Mouse (Mus musculus) thymus, postnatal 4 days (tissue): ENCODE data around the gene F830045P16Rik.
A peak's percentile ranks its signal among the peaks of the same experiment; 100 is the strongest.
"Not testable (repeated sequence)": the region's sequence is repeated elsewhere in the genome, so short reads cannot be mapped to it uniquely, and the experiment has no call there.

Experiments used
- DNase-seq: peaks from one replicate; pipeline ENCODE4 v3.0.0; 2021

Gene F830045P16Rik

DNA sequence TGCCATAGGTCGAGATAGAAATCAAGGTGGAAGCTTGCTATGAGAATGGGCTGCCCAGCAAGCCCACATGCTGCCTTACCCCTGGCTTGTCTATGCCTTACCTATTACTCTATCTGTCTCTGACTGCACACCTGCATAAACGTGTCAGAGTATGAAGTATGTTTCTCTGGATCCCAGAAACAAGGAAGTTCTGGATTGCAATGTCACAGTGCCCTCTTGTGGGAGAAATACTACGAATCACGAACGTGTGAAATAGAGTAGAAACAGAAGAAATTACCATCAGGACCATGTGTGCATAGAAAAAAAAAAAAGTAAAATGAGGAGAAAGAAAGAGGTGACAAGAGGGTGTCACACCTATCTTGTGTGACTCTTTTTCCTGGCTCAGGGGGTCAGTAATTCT is 64.5 kb downstream of the F830045P16Rik start:
- no peak for DNase-seq

DNA sequence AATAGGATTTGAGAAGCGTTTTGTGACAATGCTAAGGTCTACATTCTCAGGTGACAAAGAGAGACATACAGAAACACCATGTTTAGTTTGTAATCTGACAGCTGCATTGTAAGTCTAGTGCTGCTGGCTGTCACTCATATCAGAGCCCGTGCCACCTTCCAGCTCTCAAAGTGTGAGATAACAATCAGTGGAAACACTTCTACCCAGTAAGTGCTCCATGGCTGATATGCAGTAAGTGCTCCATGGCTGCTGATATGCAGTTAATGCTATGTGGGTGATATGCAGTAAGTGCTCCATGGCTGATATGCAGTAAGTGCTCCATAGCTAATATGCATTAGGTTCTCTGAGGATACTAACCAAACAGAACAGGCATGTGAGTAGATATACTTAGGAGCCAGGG is 65.6 kb downstream of the F830045P16Rik start:
- DNase-seq: no peak

DNA sequence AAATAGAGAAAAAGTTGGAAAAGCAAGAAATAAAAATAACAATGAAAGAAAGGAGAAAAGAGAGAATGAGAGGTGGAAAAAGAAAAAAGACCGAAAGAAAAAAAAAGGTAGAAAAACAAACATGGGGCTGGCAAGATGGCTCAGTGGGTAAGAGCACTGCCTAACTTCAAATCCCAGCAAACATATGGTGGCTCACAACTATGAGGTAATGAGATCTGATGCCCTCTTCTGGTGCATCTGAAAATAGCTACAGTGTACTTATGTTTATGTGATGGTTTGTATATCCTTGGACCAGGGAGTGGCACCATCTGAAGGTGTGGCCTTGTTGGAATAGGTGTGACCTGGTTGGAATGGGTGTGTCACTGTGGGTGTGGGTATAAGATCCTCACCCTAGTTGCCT is 97.6 kb downstream of the F830045P16Rik start:
- not testable (repeated sequence) for DNase-seq

DNA sequence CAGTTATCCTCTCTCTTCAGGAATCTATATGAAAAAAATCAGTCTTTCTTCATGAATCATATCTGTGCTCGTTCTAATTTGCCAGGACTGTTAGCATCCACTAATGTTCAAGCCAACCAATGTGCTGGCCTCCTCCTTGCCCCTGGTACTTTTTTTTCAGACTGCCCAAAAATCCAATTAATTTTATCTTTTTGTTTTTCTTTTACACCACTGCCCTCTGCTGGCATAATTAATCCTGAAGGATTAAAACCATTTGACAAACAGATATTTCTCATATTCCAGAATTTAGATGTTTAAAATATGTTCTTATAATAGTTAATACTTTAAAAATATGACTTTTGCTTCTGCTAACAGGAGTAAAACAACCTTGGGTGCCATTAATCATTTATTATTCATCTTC is 101.2 kb downstream of the F830045P16Rik start:
- no peak for DNase-seq

DNA sequence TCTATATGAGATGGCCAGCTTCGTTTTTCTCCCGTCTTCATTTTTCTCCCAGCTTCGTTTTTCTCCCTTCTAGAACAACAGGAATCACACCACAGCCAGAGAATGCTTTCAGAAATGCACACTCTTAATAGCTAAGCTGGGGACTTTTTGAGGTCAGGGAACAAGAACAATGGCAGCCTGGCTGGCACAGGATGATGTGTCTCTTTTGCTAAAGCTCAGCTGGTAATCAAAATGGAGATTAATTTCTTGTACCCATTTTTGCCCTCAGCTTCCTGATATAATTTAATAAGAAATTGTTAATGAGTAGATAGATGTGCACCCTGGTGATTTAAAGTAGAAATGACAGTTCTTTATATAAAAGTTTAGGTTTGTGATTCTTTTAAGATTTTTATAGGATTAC is 112.7 kb downstream of the F830045P16Rik start:
- DNase-seq: no peak

DNA sequence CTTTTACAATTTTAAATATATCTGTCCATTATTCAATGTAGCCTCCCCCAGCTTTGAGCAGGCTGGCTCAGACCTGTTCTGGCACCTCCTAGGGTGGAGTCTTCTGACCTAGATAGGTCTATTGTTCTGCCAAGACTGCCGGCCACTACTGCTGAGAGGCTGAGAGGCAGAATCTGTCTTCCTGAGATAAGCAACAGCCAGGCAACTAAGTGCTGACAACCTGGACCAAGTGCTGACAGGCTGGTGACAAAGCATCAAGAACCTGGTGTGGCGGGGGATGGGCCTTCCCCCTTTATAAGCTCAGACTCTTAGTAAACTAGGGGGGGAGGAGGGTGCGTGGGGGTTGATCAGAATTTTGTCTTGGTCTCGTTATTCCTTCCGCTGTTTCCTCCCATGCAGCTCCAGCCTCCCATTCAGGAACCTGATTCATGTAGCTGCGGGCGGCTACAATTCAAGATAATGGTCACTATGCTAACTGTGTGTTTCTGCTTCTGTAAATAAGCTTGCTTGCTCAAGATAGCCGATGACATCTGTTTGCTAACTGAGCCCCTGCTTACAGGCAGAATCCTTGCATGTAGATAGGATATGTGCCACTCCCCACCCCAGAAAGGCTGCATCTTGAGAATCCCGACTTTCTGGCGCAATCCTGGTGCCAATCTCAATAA is 115.4 kb downstream of the F830045P16Rik start:
- DNase-seq: no peak

DNA sequence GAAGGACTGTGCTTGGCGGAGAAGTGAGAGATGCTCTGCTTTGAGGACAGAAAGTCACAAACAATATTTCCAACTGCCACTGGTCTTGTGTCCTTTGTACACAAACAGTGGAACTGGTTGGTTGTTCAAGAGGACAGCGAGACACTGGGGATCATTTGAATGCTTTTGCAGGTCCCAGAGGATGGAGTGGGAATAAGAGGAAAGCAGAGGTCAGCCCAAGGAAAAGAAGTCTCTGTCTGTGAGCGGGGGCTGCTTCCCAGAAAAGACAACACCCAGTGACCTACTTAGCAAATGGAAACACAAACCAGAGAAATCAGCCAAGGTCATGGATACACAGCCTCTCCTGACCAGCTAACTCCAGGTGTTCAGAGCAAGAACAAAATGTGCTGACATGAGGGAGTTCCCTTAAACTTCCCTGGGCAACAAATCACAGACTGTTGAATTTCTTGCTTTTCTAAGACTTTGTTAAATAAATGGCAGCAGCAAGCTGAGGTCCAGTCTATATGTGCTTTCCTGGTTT is 117.0 kb downstream of the F830045P16Rik start:
- no peak for DNase-seq

DNA sequence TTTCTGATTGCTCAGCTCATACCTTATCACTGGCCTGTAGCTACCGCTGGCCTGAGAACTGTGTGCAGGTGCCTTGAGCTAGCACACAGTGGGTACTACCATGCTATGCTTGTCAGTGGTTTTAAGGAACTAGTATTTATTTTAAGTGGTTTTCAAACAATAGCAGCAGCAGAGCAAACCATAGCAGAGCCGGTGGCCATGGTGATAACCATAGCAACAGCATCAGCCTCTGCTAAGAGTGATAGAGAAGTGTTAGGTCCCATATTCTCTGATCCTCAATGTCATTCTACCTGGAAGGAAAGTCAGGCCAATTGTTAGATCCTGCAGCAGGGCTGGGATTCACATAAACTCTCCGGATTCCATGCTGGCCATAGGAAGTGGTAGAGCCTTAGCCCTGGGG is 121.8 kb downstream of the F830045P16Rik start:
- no peak for DNase-seq

DNA sequence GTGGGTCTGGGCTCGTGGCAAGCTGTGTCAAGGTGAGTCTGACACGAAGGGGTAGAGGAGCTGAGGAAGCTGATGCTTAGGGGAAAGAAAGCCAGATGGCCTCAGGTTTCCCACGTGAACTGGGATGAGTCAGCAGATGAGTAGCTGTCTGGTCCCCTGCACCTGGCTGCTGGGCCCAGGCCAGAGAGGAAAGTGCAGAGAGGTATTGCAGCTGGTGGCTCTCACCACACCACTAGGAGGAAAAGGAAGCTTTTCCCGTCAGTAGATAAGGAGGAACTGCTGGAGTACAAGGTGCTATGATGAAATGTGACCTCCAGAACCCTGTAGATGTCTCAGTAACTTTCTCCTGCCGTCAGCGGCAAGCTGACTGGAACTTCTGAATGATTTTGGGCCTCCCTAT is 122.9 kb downstream of the F830045P16Rik start:
- DNase-seq: peak; percentile 35

DNA sequence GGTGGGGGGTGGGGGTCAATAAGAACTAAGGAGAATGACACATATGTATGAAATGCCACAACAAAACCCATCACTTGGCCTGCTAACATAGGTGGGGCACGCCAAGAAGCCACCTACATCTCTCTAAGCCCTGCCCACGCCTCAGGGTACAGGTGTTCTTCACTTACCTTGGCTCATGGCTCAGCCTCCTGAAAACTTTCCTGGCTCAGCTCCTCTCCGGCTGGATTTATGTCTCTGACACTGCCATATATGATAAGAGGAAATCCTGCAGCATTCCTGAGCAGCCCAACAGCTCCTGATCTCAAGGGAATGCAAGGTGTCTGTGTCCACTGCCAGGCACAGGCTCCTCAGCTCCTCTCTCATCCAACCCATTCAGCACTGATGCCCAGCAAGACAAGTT is 124.8 kb downstream of the F830045P16Rik start:
- DNase-seq: no peak

DNA sequence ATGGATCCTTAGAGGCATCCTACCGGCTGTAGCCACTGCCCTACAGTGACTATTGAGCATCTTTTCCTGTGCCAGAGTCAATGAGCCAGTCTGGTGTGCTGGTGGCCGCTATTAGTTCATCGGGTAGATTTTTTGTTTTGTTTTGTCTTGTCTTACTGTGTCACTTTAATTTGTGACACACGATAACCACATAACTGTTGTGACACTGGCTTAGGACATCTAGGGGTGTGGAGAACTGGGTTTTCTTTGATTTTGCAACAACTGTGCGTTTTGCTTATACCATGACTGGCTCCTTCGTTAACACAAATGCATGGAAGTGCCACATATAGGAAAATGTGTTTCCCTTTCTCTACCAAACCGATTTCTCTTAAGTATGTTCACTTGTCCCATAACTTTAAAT is 126.1 kb downstream of the F830045P16Rik start:
- no peak for DNase-seq

DNA sequence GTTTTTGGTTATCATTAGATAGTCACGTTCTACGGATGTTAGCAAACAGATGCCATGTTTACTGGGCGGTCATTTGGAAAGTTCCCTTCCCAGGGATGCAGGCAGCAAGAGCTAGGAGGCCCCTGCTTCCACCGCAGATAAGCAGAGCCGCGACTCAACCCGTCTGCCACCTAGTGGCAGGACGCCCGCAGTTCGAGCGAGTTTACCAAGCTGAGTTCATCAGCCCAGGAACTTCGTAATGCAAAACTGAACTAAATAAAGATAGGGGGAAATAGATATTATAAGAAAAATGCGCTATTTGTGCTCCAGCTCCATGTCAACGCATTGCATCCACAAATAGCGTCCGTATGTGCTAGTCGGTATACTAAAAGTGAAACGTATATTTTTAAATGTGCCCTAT is 127.9 kb downstream of the F830045P16Rik start:
- peak; percentile 77 for DNase-seq
